Mouse (Mus musculus) layer of hippocampus, postnatal 10 days (tissue): Measurements from ENCODE around the gene Psmc6. TPM values are rescaled to one million over a fixed set of nuclear protein-coding genes. Genes with fewer than 3 reads are reported as not detected.

Experiments
- DNase-seq, 2 experiments: peaks; one replicate each; pipeline ENCODE4 v3.0.0; 2021; ENCODE audit warnings: low spot score in 2 of 2
- total RNA-seq, 2 experiments: library from RNA; stranded (reverse); gene quantifications; 2 replicates each; pipeline ENCODE4 v1.2.3; 2021

Psmc6 gene
- total RNA-seq, 2 experiments from 2014 or later, result 102 to 112 TPM

DNA sequence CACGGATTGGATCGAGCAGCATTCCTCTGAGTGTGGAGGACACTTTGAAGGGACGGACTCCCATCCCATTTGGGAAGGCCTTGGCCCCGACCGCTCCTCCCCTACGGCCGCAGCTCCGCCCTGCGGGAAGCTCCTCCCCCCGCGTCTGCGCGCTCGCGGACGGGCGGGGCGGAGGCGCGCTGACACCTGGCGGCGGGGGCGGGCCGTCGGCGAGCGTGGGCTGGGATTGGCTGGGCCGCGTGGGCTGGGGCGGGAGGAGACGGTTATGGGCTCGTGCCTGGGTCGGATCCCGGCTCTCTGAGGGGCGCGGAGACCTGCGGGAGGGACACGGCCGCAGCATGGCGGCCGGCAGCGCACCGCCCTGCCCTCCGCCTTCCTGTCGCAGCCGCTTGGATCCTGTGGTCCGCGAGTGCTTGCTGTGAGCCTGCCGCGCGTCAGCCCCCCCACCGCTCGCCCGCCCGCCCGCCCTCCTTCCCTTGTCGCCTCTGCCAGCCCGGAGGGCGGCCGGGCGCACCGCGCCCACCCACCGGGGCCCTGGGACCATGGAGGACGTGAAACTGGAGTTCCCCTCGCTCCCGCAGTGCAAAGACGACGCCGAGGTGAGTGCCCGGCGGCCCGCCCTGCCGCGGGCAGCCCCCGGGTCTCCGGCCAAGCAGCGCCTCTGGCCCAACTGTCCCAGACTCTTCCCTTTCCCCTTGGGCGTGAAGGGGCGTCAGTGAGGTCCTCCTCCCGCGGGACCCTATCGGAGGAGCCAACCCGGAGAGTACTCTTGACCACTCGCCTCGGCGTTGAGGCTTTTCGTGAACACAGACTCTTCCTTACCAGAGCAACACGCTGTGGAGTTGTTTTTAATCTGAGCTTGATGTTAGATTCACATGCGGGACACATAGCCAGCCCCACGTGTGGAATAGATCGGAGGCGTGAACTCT lies 21.6 kb downstream of the Psmc6 start, which contains the start of gene Styx:
Gene Styx, plus strand, starts transcription at position 163 of the 929 bp plus-strand sequence.
- DNase-seq, result peak; percentile 93 to 96

DNA sequence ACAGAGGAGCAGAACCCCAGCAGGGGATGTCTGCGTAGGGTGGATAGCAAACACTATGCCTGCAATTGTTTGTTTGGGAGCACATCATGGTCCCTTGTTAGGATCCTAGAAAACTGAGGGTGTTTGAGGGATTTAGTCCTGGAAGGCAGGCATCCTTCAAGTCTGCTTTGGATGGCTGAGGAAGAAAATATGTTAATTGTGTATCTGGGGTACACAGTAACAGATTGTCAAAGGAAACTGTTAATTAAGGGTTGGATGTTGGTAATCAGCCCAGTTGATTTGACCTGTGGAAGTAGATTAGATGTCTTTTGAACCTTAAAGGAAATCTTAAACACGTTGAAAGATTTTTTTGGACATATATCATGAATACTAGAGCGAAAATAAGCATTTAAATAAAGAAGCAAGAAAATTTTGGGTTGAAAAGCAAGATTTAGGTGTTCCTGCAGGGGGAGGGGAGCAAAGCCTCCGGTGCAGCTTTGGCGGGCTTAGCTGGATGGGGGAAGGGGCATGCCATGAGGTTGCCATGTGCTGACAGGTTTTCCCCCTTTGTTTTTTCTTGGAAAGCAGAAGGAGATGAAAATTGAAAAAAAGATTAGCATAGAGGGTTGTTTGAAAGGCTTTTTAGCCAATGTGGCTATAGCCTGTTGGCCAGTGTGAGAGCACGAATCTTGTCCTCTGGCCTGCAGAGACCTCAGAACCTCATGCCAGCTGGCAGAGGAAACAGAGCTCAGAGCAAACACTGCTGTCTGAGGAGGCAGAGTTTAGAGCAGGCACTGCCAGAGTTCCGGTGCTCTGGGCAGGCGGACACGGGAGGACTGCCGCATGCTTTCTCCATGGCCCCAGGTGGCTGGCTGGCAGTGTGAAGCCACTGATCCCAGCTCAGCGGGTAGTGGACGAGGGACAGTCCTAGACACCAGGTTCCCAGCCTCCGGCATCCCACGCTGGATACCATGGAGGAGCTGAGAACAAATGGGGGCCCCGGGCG lies 34.9 kb downstream of the Psmc6 start:
- peak; percentile 36 to 42 for DNase-seq

DNA sequence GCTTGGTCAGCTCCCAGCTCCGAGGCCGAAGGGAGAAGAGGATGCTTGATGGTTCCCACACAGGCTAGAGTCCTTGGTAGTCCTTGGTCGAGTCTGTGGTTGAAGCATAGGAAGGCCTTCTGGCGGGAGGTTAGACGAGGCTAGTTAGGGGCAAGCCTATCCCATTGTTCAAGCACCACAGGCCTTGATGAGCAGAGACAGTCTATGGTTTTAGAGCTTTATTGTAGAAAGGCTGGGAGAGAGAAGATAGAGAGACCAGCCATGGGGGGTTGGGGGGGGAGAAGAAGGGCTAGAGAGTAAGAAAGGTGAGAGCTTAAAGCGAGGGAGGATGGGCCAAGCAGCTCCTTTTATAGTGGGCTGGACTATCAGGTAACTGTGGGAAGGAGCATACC lies 35.6 kb downstream of the Psmc6 start:
- DNase-seq, result no peak

DNA sequence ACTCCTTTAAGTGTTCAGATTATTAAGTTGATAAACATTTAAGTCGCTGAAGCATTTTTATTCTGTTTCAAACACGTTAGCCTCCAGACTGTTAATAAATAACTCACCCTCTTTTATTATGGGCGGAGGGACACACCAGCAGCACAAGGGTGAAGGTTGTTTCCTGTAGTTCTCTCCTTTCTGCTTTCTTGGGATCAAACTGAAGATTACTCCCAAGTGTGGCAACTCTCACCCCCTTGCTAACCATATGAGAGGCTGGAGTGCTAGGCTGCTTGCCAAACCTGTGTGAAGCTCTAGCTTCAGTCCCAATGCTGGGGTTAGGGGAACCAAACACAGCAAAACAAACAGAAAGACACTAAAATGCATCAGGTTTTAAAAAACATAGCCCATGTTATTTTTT lies 49.2 kb downstream of the Psmc6 start:
- DNase-seq, result no peak

DNA sequence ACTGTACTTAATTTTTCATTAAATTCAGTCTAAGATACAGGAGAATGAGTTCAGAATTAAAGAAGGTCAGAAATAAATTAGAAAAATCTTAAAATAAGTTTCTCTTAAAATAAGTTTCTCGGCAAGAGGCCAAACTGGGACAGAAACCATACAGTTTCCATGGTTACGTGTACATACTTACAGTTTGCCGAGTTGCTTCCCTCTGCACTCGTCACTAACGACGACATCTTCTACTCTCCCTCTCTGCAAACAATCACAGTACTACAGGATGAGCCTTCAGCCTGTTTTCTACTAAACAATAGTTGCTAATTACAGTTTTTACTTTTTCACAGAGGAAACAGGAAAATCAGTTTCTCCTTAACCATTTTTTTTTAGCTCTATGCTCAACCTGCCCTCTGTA lies 51.2 kb downstream of the Psmc6 start:
- DNase-seq, result no peak

DNA sequence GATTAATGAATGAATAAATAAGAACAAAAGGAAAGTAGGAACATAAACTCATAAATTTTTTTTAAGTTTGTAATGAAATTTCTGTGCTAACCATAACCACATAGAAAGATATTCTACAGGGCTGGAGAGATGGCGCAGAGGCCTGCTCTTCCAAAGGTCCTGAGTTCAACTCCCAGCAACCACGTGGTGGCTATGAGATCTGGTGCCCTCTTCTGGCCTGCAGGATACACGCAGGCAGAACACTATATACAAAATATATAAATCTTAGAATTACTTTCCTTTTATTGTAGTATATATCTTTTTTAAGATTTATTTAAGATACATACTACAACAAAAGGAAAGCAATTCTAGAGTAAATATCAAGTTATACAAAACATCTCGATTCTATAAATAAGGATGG lies 53.3 kb downstream of the Psmc6 start:
- DNase-seq, result no peak

DNA sequence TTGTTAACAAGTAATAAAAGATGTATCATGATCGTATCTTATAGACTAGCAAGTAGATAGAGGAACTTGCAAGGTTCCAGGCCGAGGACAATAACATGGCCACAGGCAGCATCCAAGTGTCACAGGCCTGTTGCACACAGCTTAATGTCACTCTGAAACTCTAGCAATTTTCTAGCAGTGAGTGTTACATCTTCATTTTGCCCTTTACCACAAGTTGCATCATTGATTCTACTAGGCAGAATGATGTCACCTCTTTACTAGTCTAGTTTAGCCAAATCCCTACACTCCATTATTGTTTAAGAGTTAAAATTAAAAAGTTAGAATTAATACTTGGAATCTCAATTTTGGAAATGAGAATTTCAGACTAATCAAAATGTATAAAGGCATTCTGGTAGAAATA lies 56.0 kb downstream of the Psmc6 start:
- DNase-seq, result no peak

DNA sequence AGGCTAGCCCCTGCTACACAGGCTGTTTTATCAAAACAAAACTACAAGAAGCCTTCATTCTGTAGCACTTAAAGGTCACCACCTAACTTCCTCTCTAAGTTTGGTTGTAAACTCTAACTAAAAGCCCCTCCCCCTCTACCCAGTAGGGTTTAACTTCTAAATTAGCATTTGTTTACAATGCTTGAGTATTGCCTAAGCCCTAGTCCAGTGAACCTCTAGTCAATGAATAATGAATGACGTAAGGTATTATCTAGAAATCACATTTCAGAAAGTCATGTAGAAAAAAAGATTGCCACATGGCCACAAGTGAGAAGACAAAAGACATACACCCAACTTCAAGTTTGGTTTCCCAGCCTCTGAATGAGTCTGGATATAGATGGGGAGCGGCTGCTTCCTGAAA lies 57.9 kb downstream of the Psmc6 start:
- no peak for DNase-seq

DNA sequence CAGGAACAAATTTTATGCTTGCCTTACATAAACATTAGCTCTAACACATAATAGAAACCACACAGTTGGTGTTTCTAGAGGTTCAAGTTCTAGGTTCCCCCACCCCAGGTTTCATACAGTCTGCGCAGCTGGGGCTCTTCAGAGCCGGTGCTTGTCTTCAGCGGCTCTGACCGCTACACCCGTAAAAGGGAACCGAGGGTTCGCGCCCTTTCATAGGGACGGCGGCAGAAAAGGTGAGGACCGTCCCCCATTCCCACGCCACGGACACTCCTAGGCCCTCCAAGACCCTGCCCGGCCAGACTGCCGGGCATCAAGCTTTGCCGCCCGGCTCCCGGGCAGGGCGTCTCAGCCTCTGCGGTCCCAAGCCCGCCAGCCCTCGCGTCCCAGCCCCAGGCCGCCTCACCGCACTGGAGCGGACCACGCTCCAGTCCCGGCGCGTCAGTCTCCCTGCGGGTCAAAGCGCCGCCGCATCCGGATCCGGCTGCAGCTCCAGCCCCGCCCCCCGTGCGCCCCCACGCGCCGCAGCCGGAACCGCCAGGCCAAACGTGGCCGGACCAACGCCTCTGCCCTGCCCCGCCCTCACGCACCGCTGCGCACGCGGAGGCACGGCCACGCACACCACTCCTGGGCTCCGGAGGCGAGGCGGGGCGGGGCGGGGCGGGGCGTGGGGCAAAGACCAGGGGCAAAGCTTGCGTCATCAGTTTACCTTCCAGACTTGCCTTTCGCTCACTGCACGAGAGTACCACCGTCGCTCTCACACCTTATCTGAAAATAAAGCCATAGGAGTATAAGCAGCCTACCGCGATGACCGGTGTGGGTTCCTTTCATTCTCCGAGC lies 59.0 kb downstream of the Psmc6 start:
- peak; percentile 79 to 90 for DNase-seq

DNA sequence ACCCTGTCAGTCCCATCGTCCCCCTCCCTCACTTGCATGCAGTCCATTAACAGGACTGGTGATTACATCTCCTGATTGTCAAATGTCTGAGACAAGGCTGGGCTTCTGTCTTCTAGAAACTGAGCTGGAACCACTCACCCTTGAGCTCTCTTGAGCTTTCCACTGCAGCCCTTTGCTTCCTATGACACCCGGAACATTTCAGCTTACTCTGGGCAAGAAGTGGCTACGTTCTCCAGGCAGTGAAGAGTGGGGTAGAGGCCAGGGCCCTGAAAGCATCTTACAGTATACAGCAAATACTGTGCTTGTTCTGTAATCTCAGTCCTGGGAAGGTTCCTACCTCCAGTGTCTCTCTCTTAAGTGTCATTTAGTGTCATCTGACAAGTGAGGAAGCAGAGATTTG lies 59.6 kb downstream of the Psmc6 start:
- no peak for DNase-seq

Other genes starting within 250 kb of the Psmc6 start
- gene Gpr137c, start 110.1 kb upstream of the Psmc6 start, total RNA-seq, result 10 to 100 TPM; 24.5 to 27.9 TPM
- gene Txndc16, start 109.5 kb upstream of the Psmc6 start, total RNA-seq, result 10 to 100 TPM; 67.8 to 68.8 TPM
- gene Ero1l, start 11.0 kb upstream of the Psmc6 start, total RNA-seq, result 10 to 100 TPM; 23.4 to 25.5 TPM
- 10 to 100 TPM; 19.1 to 20.1 TPM for gene Styx, start 21.3 kb downstream of the Psmc6 start, total RNA-seq
- gene Gnpnat1, start 75.1 kb downstream of the Psmc6 start, total RNA-seq, result 10 to 100 TPM; 14.9 to 15.9 TPM
- 100 to 1,000 TPM in 1 of 2 experiments, 10 to 100 TPM in 1; 90.8 to 117 TPM for gene Fermt2, start 200.3 kb downstream of the Psmc6 start, total RNA-seq